Mouse (Mus musculus) liver, postnatal 0 days (tissue): ENCODE data around the gene Lpar2. TPM values are rescaled to one million over a fixed set of nuclear protein-coding genes. Genes with fewer than 3 reads are reported as not detected.

Experiments used
- ATAC-seq: fragments of 200-750 bp; cut with Nextera tagmentation; 2 replicates; pipeline ENCODE4 v1.8.0; 2017; ENCODE audit warnings: mild to moderate bottlenecking, moderate library complexity
- DNase-seq: peaks from one replicate; pipeline ENCODE4 v3.0.0-alpha.2; 2016
- H3K27ac ChIP-seq: fragments of 300-500 bp; sonication (generic); 2 replicates; pipeline ENCODE4 v1.5.1; 2014; ENCODE audit warnings: antibody characterized with exemption, moderate library complexity, mild to moderate bottlenecking, low read depth
- H3K27me3 ChIP-seq: fragments of 300-500 bp; sonication (generic); 2 replicates; pipeline ENCODE4 v1.6.1; 2014; ENCODE audit warnings: low read length, control low read depth, mixed read lengths; ENCODE audit not compliant: insufficient read depth
- H3K36me3 ChIP-seq: fragments of 300-500 bp; sonication (generic); replicated peaks from 2 replicates; pipeline ENCODE4 v1.6.1; 2014; ENCODE audit warnings: mild to moderate bottlenecking, control low read depth, low read length, moderate library complexity, mixed read lengths; ENCODE audit not compliant: insufficient read depth
- H3K4me1 ChIP-seq: fragments of 300-500 bp; sonication (generic); 2 replicates; pipeline ENCODE4 v1.6.1; 2014; ENCODE audit warnings: antibody characterized with exemption, mild to moderate bottlenecking, control low read depth; ENCODE audit not compliant: insufficient read depth
- H3K4me2 ChIP-seq: fragments of 300-500 bp; sonication (generic); 2 replicates; pipeline ENCODE4 v1.6.1; 2014; ENCODE audit warnings: low read depth, mild to moderate bottlenecking, low read length, moderate library complexity, mixed read lengths
- H3K4me3 ChIP-seq: fragments of 300-500 bp; sonication (generic); 2 replicates; pipeline ENCODE4 v1.5.1; 2014; ENCODE audit warnings: low read depth, low read length
- H3K9ac ChIP-seq: fragments of 300-500 bp; sonication (generic); replicated peaks from 2 replicates; pipeline ENCODE4 v1.6.1; 2014; ENCODE audit warnings: mild to moderate bottlenecking, moderate library complexity
- H3K9me3 ChIP-seq: fragments of 300-500 bp; sonication (generic); 2 replicates; pipeline ENCODE4 v1.6.1; 2016; ENCODE audit warnings: mild to moderate bottlenecking, control low read depth, low read length, mixed read lengths
- CTCF ChIP-seq: sonication (generic); IDR thresholded peaks from 2 replicates; pipeline ENCODE4 v1.5.1; 2016; ENCODE audit warnings: antibody characterized with exemption, low read depth
- EP300 ChIP-seq: IDR thresholded peaks from 2 replicates; pipeline ENCODE4 v1.6.1; 2016; ENCODE audit warnings: antibody characterized with exemption, low read depth, mild to moderate bottlenecking
- WGBS: fragments of 180-500 bp; shearing (Covaris S2); extraction: QIAGEN DNeasy Blood & Tissue Kit; methylation state at CpG from one replicate; pipeline ENCODE4 v1.1.7; 2014; ENCODE audit not compliant: insufficient replicate concordance; 5-methylcytosine and 5-hydroxymethylcytosine counted together
- polyA plus RNA-seq: library from polyadenylated mRNA; unstranded; fragments of >200 nt; fragmentation: Nextera tagmentation; extraction: Ambion mirVana; gene quantifications from 2 replicates; pipeline ENCODE4 v1.2.1, GENCODE M21; 2015

The Lpar2 gene
- polyA plus RNA-seq, 1 experiment from 2014 or later, result 0.05 TPM

GRCm38 (mm10) chr8:69850926-69851506 lies 28.8 kb downstream of the Lpar2 start:
- Histone ChIP-seq H3K4me2 (no peak overlapping the region), H3K9ac (no peak overlapping the region), H3K27me3 (no peaks in the 10 kb centered on the region), H3K9me3 (no peaks in the 10 kb centered on the region), H3K36me3 (no peaks in the 10 kb centered on the region), H3K4me1 (0 out of 2 replicates have a peak, but pooled peaks cover 6% of the 10 kb centered on the region), H3K4me3 (no peak overlapping the region), H3K27ac (no peak overlapping the region)
- TF ChIP-seq CTCF, result no peak
- no peak for TF ChIP-seq EP300
- ATAC-seq (peak; percentile 53; the same call in 1 of the 2 replicates), DNase-seq (no peak)
- WGBS, result 77% methylated on average over 7 of the region's 7 CpGs

GRCm38 (mm10) chr8:69853869-69854268 lies 31.6 kb downstream of the Lpar2 start:
- Histone ChIP-seq H3K4me3 (no peak overlapping the region), H3K9me3 (no peaks in the 10 kb centered on the region), H3K27ac (no peak overlapping the region), H3K27me3 (no peaks in the 10 kb centered on the region), H3K36me3 (no peaks in the 10 kb centered on the region), H3K4me1 (0 out of 2 replicates have a peak, but pooled peaks cover 6% of the 10 kb centered on the region), H3K9ac (no peak overlapping the region), H3K4me2 (no peak overlapping the region)
- no peak for ATAC-seq
- DNase-seq, result no peak
- TF ChIP-seq EP300 (no peak), CTCF (peak; percentile 16; the same call in 1 of the 2 replicates)
- 90% methylated on average over 10 of the region's 10 CpGs for WGBS

- H3K4me2 ChIP-seq, result no peak overlapping the region
- no peak overlapping the region for H3K4me3 ChIP-seq
- no peak for DNase-seq
- H3K36me3 ChIP-seq, result no peaks in the 10 kb centered on the region
- WGBS, result 76% methylated on average over 4 of the region's 4 CpGs
- H3K9ac ChIP-seq, result no peak overlapping the region
- no peak overlapping the region for H3K27ac ChIP-seq
- no peak for ATAC-seq
- H3K9me3 ChIP-seq, result no peaks in the 10 kb centered on the region
- H3K4me1 ChIP-seq, result no peaks in the 10 kb centered on the region; the same call in 1 of the 2 replicates
- H3K27me3 ChIP-seq, result no peaks in the 10 kb centered on the region
- TF ChIP-seq CTCF (peak; percentile 44), EP300 (no peak)
Observed at GRCm38 (mm10) chr8:69860807-69861206, 38.6 kb downstream of the Lpar2 start.

GRCm38 (mm10) chr8:69861251-69861650 lies 39.0 kb downstream of the Lpar2 start:
- ATAC-seq (no peak), DNase-seq (no peak)
- no peak overlapping the region for H3K4me2 ChIP-seq
- H3K9me3 ChIP-seq, result no peaks in the 10 kb centered on the region
- H3K9ac ChIP-seq, result no peak overlapping the region
- H3K27me3 ChIP-seq, result no peaks in the 10 kb centered on the region
- H3K27ac ChIP-seq, result no peak overlapping the region
- H3K36me3 ChIP-seq, result no peaks in the 10 kb centered on the region
- no peak overlapping the region for H3K4me3 ChIP-seq
- 49% methylated on average over 2 of the region's 2 CpGs for WGBS
- no peak for TF ChIP-seq EP300
- TF ChIP-seq CTCF, result no peak
- no peaks in the 10 kb centered on the region; the same call in 1 of the 2 replicates for H3K4me1 ChIP-seq

GRCm38 (mm10) chr8:69863387-69864020 lies 41.3 kb downstream of the Lpar2 start:
- TF ChIP-seq CTCF, result no peak
- no peak for TF ChIP-seq EP300
- no peak for ATAC-seq
- H3K4me2 ChIP-seq, result no peak overlapping the region
- H3K4me3 ChIP-seq, result no peak overlapping the region
- no peaks in the 10 kb centered on the region for H3K9me3 ChIP-seq
- DNase-seq, result no peak
- H3K9ac ChIP-seq, result no peak overlapping the region
- no peak overlapping the region for H3K27ac ChIP-seq
- 74% methylated on average over 5 of the region's 5 CpGs for WGBS
- H3K4me1 ChIP-seq, result no peaks in the 10 kb centered on the region; the same call in 1 of the 2 replicates
- H3K36me3 ChIP-seq, result no peaks in the 10 kb centered on the region
- no peaks in the 10 kb centered on the region for H3K27me3 ChIP-seq

GRCm38 (mm10) chr8:69864180-69864579 lies 42.0 kb downstream of the Lpar2 start:
- Histone ChIP-seq H3K9ac (no peak overlapping the region), H3K27me3 (no peaks in the 10 kb centered on the region), H3K4me1 (no peaks in the 10 kb centered on the region; the same call in 1 of the 2 replicates), H3K4me2 (no peak overlapping the region), H3K9me3 (no peaks in the 10 kb centered on the region), H3K36me3 (no peaks in the 10 kb centered on the region), H3K4me3 (no peak overlapping the region), H3K27ac (no peak overlapping the region)
- no peak for DNase-seq
- no peak for TF ChIP-seq CTCF
- no peak for TF ChIP-seq EP300
- WGBS, result 73% methylated on average over 5 of the region's 5 CpGs
- no peak for ATAC-seq
